Mouse (Mus musculus): ENCODE results near the gene 1700018B08Rik.

The 1700018B08Rik gene

GRCm38 (mm10) chr8:121544276-121544785 lies at the start of gene 1700018B08Rik:
TSS of gene 1700018B08Rik (minus strand) at chr8:121544320.
- DNase-seq (ENCODE audit: low spot score): no peak

GRCm38 (mm10) chr8:121593293-121593692 lies 49.2 kb upstream of the 1700018B08Rik start:
- DNase-seq (ENCODE audit: low spot score): no peak

GRCm38 (mm10) chr8:121591178-121592066 lies 47.3 kb upstream of the 1700018B08Rik start:
- DNase-seq (ENCODE audit: low spot score): peak; percentile 63

- peak; percentile 96 for DNase-seq (ENCODE audit: low spot score)
These were observed 46.4 kb upstream of the 1700018B08Rik start, which contains the start of gene Map1lc3b for GRCm38 (mm10) chr8:121590203-121591177. TSS of gene Map1lc3b (plus strand) at chr8:121590361.

GRCm38 (mm10) chr8:121589205-121589726 lies 45.1 kb upstream of the 1700018B08Rik start:
- no peak for DNase-seq (ENCODE audit: low spot score)

GRCm38 (mm10) chr8:121588750-121589149 lies 44.6 kb upstream of the 1700018B08Rik start:
- DNase-seq (ENCODE audit: low spot score): no peak

- DNase-seq (ENCODE audit: low spot score): peak; percentile 99
These were observed 41.2 kb upstream of the 1700018B08Rik start for GRCm38 (mm10) chr8:121585159-121585825.

- no peak for DNase-seq (ENCODE audit: low spot score)
These were observed 40.6 kb upstream of the 1700018B08Rik start for GRCm38 (mm10) chr8:121584730-121585129.

- DNase-seq (ENCODE audit: low spot score): no peak
These were observed 39.5 kb upstream of the 1700018B08Rik start for GRCm38 (mm10) chr8:121583653-121584052.

GRCm38 (mm10) chr8:121580465-121580864 lies 36.3 kb upstream of the 1700018B08Rik start:
- no peak for DNase-seq (ENCODE audit: low spot score)

GRCm38 (mm10) chr8:121578676-121579451 lies 34.7 kb upstream of the 1700018B08Rik start, which contains the start of gene Fbxo31:
TSS of gene Fbxo31 (minus strand) at chr8:121578806.
- DNase-seq (ENCODE audit: low spot score): peak; percentile 91

GRCm38 (mm10) chr8:121577751-121578675 lies 33.9 kb upstream of the 1700018B08Rik start:
- no peak for DNase-seq (ENCODE audit: low spot score)

GRCm38 (mm10) chr8:121575661-121576060 lies 31.5 kb upstream of the 1700018B08Rik start:
- no peak for DNase-seq (ENCODE audit: low spot score)

GRCm38 (mm10) chr8:121573275-121573674 lies 29.2 kb upstream of the 1700018B08Rik start:
- no peak for DNase-seq (ENCODE audit: low spot score)

- no peak for DNase-seq (ENCODE audit: low spot score)
These were observed 28.0 kb upstream of the 1700018B08Rik start for GRCm38 (mm10) chr8:121572121-121572520.

GRCm38 (mm10) chr8:121570801-121571200 lies 26.7 kb upstream of the 1700018B08Rik start:
- no peak for DNase-seq (ENCODE audit: low spot score)

GRCm38 (mm10) chr8:121570335-121570734 lies 26.2 kb upstream of the 1700018B08Rik start:
- DNase-seq (ENCODE audit: low spot score): no peak

GRCm38 (mm10) chr8:121568321-121568720 lies 24.2 kb upstream of the 1700018B08Rik start:
- DNase-seq (ENCODE audit: low spot score): no peak

- no peak for DNase-seq (ENCODE audit: low spot score)
These were observed 19.6 kb upstream of the 1700018B08Rik start for GRCm38 (mm10) chr8:121563701-121564100.
